Mouse (Mus musculus) layer of hippocampus, adult 8-10 months (tissue): ENCODE measurements around the gene Egr2. TPM values are rescaled to one million over a fixed set of nuclear protein-coding genes. Genes with fewer than 3 reads are reported as not detected.

ENCODE experiments used
- DNase-seq, 2 experiments: peaks; one replicate each; pipeline ENCODE4 v3.0.0; 2022; ENCODE audit warnings: low spot score in 2 of 2
- total RNA-seq, 4 experiments: library from RNA; stranded (reverse); gene quantifications; 2 replicates each; pipeline ENCODE4 v1.2.4; 2022

Egr2 gene
- total RNA-seq, 4 experiments from 2014 or later, result 2.4 to 6.3 (median 4.3) TPM

DNA sequence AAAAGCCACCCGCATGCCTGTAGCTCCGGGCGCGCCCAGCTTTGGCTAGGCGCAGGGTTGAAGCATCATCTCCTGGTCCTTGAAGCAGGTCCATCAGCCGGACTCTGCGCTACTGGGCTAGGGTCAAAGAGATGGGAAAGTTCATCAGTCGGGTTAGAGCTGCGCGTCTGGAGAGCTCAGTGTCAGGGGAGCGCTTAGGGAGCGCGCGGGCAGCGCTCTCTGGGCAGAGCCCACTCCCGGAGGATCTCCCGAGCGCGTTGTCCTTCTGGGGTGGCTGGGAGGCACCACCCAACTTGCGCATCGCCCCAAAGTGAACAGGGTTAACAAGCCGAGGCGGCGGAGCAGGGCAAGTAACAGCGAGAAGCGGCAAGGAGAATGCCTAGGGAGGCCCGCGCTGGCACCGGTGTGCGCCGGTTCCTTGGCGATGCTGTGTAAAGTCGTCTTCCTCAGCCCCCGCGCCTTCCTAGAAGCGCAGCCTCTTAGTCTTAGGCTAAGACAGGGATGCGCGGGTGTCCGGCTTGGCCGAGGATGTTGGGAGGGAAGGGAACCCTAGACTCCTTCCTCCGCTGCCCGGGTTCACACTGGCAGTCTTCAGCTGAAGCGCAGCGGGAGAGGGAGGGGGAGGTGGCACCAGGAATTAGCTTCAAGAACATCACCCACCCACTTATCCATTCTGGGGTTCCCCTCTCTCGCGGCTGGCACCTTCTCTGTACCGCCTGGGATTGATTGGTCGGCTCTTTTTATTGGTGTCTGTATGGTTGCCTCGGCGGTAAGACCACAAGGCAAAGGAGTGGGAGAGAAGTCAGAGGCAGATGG lies 3.5 kb downstream of the Egr2 start:
- no peak for DNase-seq

DNA sequence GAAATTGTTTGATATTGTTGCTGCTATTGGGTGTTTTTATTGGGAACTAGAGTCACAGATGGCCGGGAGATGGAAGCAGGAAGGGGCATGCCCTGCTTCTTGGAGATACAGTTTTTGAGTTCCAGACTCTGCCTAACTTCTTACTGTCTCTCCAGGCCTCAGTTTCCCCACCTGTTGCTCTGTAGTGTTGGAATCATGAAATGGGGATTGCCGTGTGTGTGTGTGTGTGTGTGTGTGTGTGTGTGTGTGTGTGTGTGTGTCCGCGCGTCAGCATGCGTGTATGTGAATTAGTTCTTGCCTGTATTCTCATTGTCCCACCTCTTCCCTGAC lies 4.1 kb downstream of the Egr2 start:
- DNase-seq, result no peak

DNA sequence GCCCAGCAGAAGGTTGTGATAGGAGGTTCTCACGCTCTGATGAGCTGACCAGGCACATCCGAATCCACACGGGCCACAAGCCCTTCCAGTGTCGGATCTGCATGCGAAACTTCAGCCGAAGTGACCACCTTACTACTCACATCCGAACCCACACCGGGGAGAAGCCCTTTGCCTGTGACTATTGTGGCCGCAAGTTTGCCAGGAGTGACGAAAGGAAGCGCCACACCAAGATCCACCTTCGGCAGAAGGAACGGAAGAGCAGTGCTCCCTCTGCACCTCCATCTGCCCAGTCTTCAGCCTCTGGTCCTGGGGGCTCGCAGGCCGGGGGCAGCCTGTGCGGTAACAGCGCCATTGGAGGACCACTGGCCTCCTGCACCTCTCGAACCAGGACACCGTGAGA lies 5.3 kb downstream of the Egr2 start:
- DNase-seq, result no peak

DNA sequence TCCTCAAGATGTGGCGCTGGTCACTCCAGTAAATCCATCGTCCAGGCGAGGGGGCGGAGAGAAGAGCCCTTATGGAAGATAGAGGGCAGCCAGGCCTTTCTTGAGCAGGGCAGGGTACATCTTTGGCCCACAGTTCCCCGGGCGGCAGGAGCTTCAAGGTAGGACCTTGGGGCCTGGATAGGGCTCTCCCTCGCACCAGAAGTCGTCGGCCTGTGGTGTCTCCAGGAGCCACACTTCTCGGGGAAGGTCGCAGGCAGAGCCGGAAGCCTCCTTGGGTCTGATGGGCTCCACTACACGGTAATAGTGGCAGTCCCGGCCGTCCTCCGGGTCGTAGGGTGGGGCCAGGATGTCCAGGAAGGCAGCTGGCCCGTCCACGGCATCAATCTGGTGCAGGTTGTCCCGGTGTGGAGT lies 12.6 kb downstream of the Egr2 start:
- no peak for DNase-seq

DNA sequence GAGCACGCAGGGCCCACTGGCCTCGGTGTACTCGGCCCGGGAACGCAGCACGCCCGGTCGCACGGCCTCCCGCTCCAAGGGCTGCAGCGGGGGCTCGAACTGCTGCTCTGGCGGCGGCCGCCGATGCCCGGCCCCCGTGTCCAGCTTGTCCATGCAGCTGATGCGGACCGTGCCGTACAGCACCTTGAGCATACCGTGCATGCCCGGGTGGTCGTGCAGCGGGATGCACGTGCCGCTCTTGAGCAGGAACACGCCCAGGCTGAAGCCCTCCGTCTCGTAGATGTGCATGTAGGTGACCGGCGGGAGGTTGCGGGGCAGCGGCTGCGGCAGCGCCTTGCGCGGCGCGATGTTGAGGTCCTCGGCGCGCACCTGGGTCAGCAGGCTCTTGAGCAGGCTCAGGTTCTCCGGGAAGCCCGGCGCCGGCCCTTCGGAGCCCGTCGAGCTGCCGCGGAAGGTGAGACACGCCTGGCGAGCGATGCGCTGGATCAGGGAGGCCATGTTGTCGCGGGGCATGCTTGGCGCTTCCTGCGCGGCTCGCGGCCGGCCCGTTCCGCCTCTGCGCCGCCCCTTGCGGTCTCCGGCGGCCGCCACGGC lies 13.1 kb downstream of the Egr2 start:
- peak in 1 of 2 experiments; percentile 19 for DNase-seq

DNA sequence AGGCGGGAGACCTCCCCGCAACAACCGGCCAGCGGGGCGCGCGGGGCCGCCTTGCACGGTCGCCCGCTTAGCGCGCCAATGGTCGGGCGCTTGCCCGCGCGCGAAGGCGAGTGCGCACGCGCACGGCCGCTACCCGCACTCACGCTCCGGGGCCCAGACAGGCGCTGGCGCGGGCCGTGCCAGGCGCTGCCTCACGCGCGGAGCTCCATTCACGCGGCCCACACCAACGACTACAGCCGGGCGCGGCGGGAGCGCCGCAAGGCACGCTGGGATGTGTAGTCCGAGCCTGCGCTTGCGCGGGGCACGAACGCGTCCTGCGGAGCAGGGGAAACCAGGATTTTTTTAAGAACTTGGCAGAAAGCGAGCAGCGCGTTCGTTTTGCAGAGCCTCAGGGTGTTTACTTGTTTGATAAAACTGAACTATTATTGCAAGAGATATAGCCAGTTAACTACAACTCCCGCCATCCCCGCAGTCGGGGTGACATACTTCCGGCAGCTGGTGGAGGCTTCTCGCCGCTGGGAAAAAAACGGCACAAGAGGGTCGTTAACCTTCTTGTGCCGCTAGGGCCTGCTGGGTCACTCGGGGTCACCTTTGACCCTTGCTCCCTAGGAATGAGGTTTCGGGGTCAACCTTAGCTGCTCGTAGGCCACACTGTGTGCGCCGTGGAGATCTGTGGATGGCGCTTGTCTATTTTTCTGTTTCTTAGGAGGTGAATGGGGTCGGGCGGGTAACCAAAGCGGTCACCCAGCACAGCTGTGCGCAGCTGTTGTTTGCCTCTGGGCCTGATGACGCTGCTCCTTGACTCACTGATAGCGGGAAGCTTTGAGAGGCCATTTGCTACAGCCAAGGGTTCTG lies 13.8 kb downstream of the Egr2 start, which contains the start of gene Ado:
Ado (minus strand) TSS at position 79 of the 855 bp plus-strand sequence.
- DNase-seq, result peak; percentile 92 to 96

DNA sequence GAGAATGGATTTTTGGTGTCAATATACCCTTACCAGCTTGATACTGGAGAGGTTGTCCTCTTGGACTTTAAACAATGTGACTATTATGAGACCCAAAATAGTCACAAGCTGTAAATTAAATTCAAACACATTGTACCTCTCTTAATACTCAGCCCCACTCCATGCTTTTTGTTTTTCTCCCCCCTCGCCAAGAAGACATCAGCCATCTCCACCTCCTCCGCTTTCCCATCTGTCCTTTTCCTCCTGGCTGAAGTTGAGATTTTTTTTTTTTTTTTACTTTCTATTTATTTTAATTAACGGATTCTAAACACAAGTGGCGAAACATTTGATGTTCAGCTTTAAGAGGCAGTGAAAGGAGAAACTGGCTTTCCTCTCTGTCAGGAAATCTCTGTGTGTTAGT lies 22.8 kb downstream of the Egr2 start:
- DNase-seq, result no peak

DNA sequence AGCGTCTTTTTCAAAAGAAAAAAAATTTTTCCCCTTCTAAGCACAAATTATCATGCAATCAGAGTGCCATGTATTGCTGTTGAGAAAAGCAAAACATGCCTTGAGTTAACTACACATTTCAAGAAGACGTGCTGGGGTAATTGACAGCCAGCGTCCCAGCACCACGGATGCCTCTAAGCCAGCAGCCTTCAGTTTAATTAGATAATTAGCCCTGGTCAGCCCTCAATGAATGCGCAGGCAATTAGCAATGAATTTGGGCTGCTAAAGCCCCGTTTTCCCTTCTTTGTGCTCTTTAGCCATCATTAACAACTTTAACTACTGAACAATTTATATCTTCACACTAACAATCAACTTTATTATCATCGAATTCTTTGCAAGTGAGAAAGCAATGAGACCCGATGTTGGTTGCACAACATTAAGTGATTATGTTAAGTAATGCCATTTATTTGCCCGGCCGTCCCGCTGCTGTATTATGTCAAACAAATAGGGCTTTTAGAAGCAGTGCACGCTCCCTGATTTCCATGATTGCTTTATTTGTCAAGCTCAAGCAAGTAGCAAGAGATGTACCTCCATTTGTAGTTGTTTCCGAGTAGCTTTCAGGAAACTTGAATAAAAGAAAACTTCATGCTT lies 24.6 kb downstream of the Egr2 start:
- no peak for DNase-seq

DNA sequence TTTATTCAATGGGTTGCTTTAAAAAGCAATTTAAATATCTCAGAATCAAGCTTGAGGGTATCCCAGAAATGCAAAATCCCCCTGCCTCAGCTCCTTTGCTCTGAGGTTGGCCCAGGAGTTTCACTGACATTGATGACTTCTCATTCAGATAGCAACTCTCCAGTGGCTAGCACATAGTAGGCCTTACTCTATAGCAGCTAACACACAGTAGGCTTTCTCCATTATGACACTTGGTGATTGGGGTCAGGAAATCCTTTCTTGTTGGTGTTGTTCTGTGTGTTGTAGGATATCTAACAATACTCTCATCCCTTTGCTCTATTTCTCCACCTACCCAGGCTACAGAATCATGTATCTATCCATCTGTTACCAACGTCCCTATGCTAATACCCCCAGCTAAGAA lies 25.9 kb downstream of the Egr2 start:
- no peak for DNase-seq

DNA sequence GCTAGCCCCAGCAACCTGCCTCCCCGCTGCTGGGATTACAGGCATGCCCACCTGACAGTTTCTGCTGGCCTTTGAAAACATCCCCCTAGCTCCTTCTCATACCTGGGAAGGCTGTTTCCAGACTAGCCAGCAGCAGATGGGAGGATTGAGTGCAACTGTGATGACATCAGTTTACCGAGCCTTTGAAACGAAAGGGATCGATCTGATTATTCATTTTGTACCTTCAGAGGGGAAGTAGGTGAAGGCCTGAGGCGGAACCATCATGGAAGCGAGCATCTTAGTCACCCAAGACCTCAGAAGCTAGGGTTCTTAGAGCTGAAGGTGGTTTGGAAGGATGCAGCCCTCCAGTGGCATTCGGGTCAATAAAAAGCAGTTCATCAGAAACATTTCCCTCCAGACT lies 29.2 kb downstream of the Egr2 start:
- no peak for DNase-seq

DNA sequence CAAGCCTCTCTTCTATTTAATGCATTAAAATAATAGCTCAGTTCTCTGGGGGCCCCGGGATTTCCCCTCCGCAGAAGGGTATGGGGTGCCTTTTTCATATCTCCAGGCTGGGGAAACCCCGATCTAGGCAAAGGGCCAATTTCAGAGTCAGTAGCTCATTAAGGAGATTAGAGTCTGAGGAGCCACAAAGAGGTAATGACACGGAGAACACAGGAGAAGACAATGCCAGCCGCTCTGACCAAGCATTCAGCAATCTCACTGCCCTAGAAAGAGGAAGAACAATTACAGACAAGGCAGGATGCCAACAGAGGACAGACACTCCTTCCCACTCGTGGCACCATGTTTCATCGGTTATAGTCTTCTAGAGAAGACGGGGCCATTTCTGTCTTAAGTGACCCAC lies 30.8 kb downstream of the Egr2 start:
- DNase-seq, result no peak

DNA sequence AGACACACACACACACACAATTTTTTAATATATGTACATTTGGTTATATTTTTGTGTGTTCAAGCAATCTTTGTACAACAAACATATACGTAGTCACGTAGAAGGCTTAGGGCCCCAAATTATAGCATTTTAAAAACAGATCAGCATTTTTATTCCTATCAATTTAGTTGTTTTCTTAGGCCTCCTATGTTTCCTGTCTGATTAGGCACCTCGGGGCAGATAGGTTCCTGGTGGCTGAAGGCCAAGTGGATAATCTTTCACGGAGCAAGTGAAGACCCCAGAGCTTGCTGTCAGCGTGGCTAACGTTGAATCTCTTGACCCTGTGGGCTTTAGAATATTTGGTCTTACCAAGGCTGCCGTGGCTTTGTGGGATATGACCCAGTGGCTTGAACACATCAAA lies 34.3 kb downstream of the Egr2 start:
- no peak for DNase-seq

DNA sequence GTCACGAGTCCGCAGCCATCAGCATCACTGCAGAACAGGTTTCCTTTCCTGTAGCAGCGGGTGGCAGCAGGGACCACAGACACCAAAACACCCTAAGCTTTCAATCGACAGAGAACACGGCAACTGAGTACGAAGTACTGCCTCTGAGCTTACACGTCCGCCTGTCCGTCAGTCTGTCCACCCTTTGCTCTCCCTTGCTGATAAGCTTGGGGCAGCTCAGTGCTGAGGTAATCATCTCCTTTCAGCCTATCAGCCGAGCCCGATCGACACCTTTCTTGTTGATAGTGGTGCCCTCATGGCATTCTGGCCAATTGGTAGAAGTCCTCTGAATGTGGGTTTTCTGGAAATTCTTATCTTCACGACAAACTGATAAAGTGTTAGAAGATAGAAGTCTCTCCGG lies 36.2 kb downstream of the Egr2 start:
- DNase-seq, result no peak

DNA sequence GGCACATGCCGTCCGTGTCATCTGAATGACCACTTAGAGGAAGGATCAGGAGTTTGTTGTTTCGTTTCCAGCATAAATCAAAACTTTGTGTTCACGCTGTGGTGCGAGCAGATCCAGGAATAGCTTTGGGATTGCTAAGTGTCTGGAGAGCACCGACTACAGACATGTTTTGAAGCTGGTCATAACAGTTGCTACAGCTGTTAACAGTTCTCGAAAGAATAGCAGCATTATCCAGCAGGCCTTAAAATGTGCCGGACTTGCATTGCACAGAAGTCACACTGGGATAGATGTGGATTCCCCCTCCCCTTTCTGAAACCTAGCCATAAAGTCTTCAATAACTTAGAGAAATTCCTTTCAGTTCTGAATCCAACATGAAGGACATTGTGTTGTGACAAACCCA lies 38.0 kb downstream of the Egr2 start:
- DNase-seq, result no peak

DNA sequence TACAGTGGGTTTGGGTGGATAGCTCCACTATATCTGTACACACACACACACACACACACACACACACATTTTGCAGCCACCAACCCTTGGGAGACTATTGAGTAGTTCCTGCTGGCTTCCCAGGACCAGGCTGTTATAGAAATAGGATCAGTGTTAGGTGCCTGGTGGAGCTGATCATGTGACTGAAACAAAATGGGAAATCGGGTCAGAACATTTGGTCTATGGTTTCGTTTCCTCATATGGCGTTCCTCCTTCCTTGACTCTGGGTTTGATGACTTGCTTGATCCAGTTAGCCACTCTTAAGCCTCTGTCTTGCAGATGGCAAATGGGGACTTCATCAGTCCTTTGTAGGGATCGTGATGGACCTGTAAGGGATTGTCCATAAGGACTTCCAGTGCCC lies 44.6 kb downstream of the Egr2 start:
- no peak for DNase-seq

DNA sequence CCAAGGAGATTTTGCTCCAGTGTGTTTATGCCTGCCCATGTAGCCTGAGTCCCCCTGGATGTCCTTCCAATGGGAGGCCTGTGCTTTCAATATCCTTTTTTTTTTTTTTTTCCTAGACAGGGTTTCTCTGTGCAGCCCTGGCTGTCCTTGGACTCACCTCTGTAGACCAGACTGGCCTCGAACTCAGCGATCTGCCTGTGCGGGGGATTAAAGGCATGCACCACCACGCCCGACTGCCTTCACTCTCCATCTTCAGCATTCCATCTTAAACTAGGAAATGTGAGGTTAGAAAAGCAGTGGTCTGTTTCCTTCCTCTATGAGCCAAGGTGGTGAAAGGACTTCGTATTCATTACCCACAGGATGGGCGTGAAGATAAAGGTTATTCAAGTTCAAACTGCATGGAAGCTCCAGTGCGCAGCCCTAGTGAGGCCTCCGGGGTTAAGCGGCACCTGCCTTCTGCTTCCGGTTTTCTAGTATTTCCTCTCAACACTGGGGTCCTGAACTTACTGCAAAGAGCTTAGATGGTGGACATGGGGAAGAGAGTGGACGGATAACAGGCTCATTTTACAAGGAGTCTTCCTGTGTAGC lies 46.5 kb downstream of the Egr2 start:
- no peak for DNase-seq

DNA sequence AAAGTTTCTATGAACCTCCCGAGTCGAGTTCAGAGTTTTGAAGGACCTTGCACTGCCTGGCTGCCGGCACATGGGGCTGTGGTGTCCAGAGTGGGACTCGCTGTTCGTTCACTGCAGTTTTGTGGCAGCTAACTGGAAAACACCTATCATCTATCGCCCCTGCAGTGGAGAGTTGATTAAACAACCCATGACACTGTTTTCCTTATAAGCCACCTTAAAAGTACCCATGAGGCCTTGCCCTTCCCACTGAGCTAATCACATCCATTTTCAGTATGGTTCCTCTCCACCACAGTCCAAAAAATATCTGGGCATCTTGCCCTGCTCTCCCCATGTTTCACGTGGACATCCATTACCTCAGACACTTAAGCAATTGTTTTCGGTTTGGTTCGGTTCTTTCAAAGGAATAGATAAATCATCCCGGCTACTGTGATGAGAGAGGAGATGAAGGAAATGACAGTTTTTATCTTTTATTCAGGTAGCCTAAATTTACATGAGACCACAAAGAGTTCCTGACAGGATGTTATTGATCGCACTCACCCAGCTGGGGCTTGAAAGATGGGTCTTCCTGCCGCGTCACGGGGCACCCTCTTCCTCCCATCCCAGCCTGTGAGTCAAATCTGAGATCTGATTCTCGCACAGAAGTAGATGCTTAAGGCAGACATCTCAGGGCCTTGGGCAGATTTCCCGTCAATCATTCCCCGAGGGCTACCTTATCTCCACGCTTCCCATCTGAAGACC lies 50.8 kb downstream of the Egr2 start:
- no peak for DNase-seq
